Mouse (Mus musculus) bone marrow, adult 2 months (tissue): ENCODE measurements at regions not wholly inside any gene's neighbourhood (a gene's known extent, or its start where the extent isn't known, plus 50 kb on each side); places are given as distances from the start of the nearest gene placed in this dataset.

Experiments
- H3K27ac ChIP-seq: fragments of 200-500 bp; 2 replicates; pipeline ENCODE4 v1.5.1; 2012; ENCODE audit warnings: low read depth, mild to moderate bottlenecking, control low read depth, inconsistent platforms, low read length; ENCODE audit not compliant: control insufficient read depth, poor library complexity, insufficient read depth
- H3K4me1 ChIP-seq: fragments of 200-500 bp; 2 replicates; pipeline ENCODE4 v1.6.1; 2011; ENCODE audit warnings: low read length; ENCODE audit not compliant: control insufficient read depth, insufficient read depth
- H3K4me3 ChIP-seq: fragments of 200-500 bp; replicated peaks from 2 replicates; pipeline ENCODE3; 2011; ENCODE audit warnings: mild to moderate bottlenecking, low read depth, low read length, control low read depth; ENCODE audit not compliant: control insufficient read depth
- CTCF ChIP-seq: fragments of 200-500 bp; IDR thresholded peaks from 2 replicates; pipeline ENCODE4 v1.5.1; 2011; ENCODE audit warnings: low read length, control low read depth; ENCODE audit not compliant: control insufficient read depth, insufficient read depth
- POLR2A ChIP-seq: fragments of 200-500 bp; IDR thresholded peaks from 2 replicates; pipeline ENCODE4 v1.6.1; 2011; ENCODE audit warnings: low read depth, mild to moderate bottlenecking, control low read depth, low read length, borderline replicate concordance; ENCODE audit not compliant: control insufficient read depth
- WGBS: fragments of 180-500 bp; shearing (Covaris S2); methylation state at CpG from one replicate; pipeline ENCODE4 v1.1.7; 2018; 5-methylcytosine and 5-hydroxymethylcytosine counted together

DNA sequence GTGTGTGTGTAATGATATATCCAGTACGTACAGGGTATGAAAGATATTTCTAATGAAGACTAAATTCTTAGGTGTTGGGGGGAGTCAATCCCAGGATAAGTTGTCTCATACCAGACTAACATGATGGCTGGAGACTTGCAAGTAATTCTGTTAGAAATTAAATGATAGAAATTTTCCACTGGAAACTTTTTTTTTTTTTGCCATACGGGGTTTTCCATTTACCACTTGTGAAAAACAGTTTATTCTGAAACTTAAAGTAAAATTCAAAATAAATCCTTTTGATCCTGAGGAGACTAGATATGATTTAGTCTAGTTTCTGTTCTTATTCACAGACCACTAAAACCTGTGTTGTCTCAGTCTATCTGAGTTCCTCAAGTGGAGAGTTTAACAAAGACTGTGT, 119.5 kb upstream of the Mmadhc start:
- H3K27ac ChIP-seq, result no peak overlapping the region
- H3K4me1 ChIP-seq, result no peaks in the 10 kb centered on the region
- TF ChIP-seq POLR2A (no peak), CTCF (no peak)
- no peak overlapping the region for H3K4me3 ChIP-seq
- 77% methylated on average over 2 of the region's 2 CpGs for WGBS

- WGBS, result 75% methylated on average over 4 of the region's 4 CpGs
- H3K4me1 ChIP-seq, result no peaks in the 10 kb centered on the region
- H3K27ac ChIP-seq, result no peak overlapping the region
- TF ChIP-seq CTCF, result no peak
- TF ChIP-seq POLR2A, result no peak
- no peak overlapping the region for H3K4me3 ChIP-seq
These were observed 109.3 kb upstream of the Mmadhc start for GRCm38 (mm10) chr2:50405932-50406331.

GRCm38 (mm10) chr2:50403106-50403505, 106.5 kb upstream of the Mmadhc start:
- no peak for TF ChIP-seq CTCF
- TF ChIP-seq POLR2A, result no peak
- Histone ChIP-seq H3K27ac (no peak overlapping the region), H3K4me3 (no peak overlapping the region), H3K4me1 (no peaks in the 10 kb centered on the region)
- 71% methylated on average over 6 of the region's 6 CpGs for WGBS

GRCm38 (mm10) chr2:50398576-50398975, 102.0 kb upstream of the Mmadhc start:
- TF ChIP-seq POLR2A, result no peak
- TF ChIP-seq CTCF, result no peak
- Histone ChIP-seq H3K4me3 (no peak overlapping the region), H3K4me1 (no peaks in the 10 kb centered on the region), H3K27ac (no peak overlapping the region)
- WGBS, result 82% methylated on average over 5 of the region's 5 CpGs

GRCm38 (mm10) chr2:50377609-50378413, 81.2 kb upstream of the Mmadhc start:
- no peaks in the 10 kb centered on the region for H3K4me1 ChIP-seq
- no peak for TF ChIP-seq CTCF
- no peak for TF ChIP-seq POLR2A
- WGBS, result 84% methylated on average over 16 of the region's 16 CpGs
- H3K4me3 ChIP-seq, result no peak overlapping the region
- no peak overlapping the region for H3K27ac ChIP-seq

DNA sequence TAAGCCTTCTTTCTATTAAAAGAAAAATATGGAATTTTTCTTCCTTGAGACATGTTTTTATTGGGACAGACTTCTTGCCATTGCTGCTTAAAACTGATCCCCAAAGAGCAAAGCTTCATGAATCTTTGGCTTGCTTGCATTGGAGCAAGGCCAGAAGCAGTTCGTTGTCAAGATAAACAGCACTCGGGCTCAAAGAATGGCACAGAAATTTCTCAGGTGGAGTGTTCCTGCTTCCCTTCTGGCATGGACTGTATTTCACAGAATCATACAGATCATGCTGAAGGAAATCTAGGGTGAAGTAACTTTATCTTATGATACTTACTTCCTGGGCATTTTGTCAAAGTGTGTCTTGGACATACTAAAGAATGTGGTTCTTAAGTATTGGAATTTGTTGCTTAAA, 77.0 kb upstream of the Mmadhc start:
- WGBS, result 78% methylated on average over 2 of the region's 2 CpGs
- Histone ChIP-seq H3K4me1 (no peaks in the 10 kb centered on the region), H3K27ac (no peak overlapping the region), H3K4me3 (no peak overlapping the region)
- TF ChIP-seq POLR2A (no peak), CTCF (no peak)

- Histone ChIP-seq H3K4me1 (no peaks in the 10 kb centered on the region), H3K4me3 (no peak overlapping the region), H3K27ac (no peak overlapping the region)
- whole genome bisulfite sequencing, result 84% methylated on average over 7 of the region's 7 CpGs
- TF ChIP-seq POLR2A, result no peak
- TF ChIP-seq CTCF, result no peak
These were observed 76.4 kb upstream of the Mmadhc start for GRCm38 (mm10) chr2:50373006-50373405.

- no peak overlapping the region for H3K27ac ChIP-seq
- TF ChIP-seq POLR2A (no peak), CTCF (no peak)
These were observed 72.2 kb upstream of the Mmadhc start for GRCm38 (mm10) chr2:50368831-50369230.

DNA sequence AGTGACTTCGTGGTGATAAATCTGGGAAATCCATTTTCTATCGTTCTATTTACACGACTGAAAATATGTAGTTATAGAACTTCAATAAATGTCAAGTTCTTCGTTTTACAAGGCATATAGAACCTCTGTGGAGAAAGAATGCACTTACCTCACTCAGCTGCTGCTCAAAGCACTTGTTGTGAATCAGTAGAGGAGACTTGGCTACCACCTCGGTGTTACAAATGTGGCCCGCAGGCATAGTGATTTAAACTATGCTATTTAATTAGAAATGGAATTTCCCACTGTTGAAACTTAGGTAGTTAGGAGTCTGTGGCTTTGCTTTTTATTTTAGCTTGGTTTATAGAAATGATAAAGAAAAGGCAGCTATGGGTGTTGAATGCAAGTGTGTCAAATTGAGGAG, 71.8 kb upstream of the Mmadhc start:
- H3K27ac ChIP-seq, result no peak overlapping the region
- no peak for TF ChIP-seq POLR2A
- TF ChIP-seq CTCF, result no peak
- no peak overlapping the region for H3K4me3 ChIP-seq
- H3K4me1 ChIP-seq, result no peaks in the 10 kb centered on the region
- WGBS, result 81% methylated on average over 6 of the region's 6 CpGs

More at GRCm38 (mm10) chr2:50368831-50369230, 72.2 kb upstream of the Mmadhc start:
- 78% methylated on average over 4 of the region's 4 CpGs for WGBS
- Histone ChIP-seq H3K4me3 (no peak overlapping the region), H3K4me1 (no peaks in the 10 kb centered on the region)
